Mouse (Mus musculus): ENCODE measurements around the gene Mblac1. TPM values are rescaled to one million over a fixed set of nuclear protein-coding genes. Genes with fewer than 3 reads are reported as not detected.

The Mblac1 gene
- polyA plus RNA-seq (2015; fragmentation: Nextera tagmentation; extraction: Ambion mirVana) = 11.7 and 12.8 TPM in 2 replicates

DNA sequence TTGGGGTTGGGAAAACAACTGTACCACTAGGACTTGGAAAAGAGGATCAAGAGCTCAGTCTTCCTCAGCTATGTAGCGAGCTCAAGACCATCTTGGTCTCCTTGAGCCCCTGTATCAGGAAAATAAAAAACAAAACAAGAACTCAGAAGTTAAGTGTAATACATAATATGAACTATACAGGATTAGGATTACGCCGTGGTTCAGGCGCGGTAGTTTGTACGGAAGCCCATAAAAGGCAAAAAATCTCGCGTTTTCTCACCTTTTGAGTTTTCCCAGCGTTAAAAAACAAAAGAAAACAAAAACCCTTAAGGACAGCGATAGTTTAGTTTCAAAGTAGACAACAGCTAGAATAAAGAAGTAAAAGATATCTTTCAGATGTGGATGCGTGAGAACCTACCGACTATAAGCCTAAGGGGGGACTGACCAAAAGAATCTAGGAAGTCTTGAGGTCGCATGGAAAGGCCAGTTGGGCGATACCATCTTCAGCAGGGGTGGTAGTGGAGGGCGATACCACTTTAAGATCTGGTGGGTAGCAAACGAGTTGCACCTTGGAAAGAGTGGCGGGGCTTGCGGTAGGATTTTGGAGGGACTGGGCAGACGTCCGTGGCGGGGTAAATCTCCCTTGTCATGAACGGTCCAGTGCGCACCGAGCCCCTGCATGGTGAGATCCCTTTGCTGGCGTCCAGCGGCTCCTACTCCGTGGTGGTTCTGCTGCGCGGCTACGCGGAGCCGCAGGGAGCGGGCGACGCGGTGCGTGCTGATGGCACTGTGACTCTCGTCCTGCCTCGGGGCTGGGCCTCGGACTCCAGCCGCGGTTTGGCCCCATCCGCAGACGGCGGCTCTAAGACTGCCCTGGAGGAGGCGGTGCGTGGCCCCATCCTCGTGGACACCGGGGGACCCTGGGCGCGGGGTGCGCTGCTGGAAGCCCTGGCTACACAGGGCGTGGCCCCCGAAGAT lies at the start of gene Mblac1:
Mblac1 (plus strand) TSS at position 544 of the 957 bp plus-strand sequence.

DNA sequence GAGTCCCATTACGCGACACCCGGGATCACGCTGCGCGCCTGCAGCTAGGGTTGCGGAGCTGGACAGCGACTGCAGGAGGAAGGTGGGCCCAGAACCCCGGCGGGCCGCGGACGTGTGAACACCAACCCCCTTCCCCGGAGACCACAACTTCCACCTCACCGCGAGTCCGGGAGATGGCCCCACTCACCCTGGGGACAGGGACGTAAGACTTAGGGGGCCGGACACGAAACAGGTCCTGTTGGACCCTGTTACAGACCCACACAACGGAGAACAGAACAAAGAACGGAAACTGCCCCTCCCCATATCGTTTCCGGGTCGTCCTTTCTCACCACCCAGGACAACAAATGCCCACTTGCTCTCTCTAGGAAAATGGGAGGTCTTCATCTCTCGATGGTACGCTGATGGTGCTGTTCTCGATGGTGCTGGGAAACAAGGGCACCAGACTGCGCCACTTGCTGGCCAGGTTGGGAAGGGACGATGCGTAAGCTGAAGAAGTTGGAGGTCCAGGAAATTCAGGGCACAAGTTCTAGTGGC lies 38.6 kb upstream of the Mblac1 start, which contains the start of gene Zfp113:
Zfp113 (minus strand) TSS at position 302 of the 534 bp plus-strand sequence.

DNA sequence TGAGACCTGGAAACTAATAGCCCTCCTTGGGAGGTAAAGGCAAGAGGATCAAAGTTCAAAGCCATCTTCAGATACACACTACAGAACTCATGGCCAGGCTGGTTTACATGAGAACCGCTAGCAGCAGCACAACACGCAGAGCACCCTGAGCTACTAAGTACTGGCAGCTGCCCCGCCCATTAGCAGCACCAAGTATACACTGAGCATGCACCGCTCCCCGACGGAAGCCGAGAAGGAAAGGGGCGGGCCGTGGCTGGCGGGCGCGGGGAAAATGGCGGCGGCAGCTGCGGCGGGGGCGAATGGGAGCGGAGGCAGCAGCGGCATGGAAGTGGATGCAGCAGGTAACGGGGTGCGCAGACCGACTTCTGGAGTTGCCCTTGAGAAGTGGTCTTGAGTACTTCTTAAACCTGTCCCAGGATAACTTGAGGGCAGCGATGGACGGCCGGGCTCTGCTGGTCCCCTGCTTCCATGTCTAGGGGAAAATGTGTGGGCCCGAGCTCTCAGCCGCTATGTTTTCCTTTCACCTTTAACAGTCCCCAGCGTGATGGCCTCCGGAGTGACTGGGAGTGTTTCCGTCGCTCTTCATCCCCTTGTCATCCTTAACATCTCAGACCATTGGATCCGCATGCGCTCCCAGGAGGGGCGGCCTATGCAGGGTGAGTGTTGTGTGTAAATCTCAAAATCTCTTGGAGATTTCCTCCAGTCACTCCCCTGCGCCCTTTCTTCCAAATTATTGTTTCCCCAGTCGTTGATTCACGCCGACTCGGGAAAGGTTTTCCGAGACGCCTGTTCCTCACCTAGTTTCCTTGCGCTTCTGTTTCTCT lies 33.1 kb upstream of the Mblac1 start, which contains the start of gene Cops6:
Cops6 (plus strand) TSS at position 230 of the 824 bp plus-strand sequence.

DNA sequence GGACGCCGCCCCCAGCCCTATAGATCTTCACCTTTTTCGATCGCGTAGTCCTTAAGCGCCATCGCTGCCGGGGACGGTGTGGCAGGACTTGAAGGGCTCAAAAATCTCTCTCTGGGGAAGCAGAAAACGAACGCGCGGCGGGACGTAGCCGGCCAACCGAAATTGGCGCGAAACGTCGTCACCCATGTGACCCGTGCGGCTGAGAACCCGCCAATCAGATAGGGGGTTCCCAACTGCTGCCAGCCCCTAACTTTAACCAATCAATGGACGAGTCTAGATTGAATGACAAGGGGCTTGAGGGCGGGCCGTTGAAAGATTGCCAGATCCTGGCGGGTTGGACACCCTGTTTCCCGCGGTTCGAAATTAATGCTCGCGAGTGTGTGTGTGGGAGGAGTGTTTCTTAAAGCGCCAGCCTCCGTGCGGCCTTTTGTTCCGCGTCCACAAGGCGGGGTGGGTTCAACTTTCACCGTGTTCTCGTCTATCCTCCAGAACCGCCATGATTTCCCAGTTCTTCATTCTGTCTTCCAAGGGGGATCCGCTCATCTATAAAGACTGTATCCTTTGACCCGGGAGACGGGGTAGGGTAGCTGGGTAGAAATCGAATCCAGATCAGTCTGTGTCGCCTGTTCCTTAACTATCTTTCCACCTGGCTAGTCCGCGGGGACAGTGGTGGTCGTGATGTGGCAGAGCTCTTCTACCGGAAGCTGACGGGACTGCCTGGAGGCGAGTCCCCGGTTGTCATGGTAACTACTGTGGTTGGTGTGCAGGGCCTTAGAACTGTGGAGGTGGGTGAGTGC lies 22.2 kb upstream of the Mblac1 start, which contains the start of the genes Ap4m1 and Mcm7:
Ap4m1 (plus strand) TSS at position 308 of the 797 bp plus-strand sequence.
Mcm7 (minus strand) TSS at position 728 of the 797 bp plus-strand sequence.

DNA sequence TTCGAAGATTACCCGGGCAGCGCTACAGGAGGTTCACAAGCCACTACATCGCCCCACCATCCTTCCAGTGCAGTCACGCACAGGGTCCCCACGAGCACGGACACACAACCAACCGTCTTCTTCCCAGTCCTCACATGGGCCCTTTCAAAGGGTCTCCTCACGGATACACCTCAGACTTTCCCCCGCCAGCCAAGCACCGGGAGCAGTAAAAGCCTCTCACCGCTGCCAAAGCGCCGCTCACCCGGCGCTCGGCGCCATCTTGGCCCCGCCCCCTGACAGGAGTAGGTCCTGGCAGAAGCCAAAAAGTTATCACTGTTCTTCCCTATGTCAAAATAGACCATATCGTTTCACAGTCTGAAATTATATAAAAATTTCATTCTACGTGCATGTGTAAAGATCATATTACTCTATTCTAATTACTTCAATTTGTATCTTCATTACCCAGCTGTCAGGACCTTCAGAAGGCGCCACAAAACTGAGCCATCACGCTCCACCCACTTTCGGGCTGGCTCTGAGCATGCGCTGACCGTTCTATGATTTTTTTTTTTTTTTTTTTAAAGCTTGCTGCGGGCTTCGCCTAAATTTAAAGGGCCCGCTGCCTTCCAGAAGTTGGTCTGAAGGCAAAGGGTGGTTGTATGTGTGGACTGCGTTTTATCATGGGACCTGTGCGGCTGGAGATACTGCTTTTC lies 7.0 kb upstream of the Mblac1 start, which contains the start of the genes Taf6 and Cnpy4:
Taf6 (minus strand) TSS at position 502 of the 689 bp plus-strand sequence.
Cnpy4 (plus strand) TSS at position 536 of the 689 bp plus-strand sequence.

DNA sequence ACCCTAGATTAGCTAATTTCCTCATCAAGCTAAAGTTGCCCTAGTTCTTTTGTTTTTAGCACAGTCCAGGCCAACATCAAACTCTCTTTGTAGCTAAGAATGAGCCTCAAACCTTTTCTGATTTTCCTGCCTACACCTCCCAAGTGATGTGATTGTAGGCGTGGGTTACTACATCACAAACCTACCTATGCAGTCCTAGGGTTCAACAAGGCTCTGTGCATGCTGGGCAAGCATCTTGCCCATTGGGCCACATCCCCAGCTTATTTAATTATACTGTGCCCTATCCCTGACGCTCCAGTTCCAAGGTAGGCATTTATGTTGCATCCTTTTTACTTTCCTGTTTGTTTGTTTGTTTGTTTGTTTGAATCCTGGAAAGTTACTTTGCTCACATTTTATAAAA lies 31.6 kb downstream of the Mblac1 start, which contains the start of gene Nxpe5:
Nxpe5 (plus strand) TSS at position 199 of the 400 bp plus-strand sequence.

MicroRNA genes within 50 kb of the gene (microRNA counts, 519-probe panel; counts per million panel counts)
- microRNA mmu-miR-106b = 4,872 counts per million, percentile 57 among the panel's probes with 10 or more counts
- 5,470 counts per million, percentile 69 among the panel's probes with 10 or more counts for microRNA mmu-miR-25
- microRNA mmu-miR-93 = 4,842 counts per million, percentile 56 among the panel's probes with 10 or more counts

Small RNA genes within 50 kb of the gene (microRNA-seq; reads per million reads assigned to microRNA genes)
- gene Mir106b = 2,896 reads per million, percentile 87 among the genes with 10 or more reads in this experiment
- 229 reads per million, percentile 55 among the genes with 10 or more reads in this experiment for gene Mir25
- 2,715 reads per million, percentile 86 among the genes with 10 or more reads in this experiment for gene Mir93

Other genes starting within 250 kb of the Mblac1 start
- gene Gjc3, start 231.2 kb upstream of the Mblac1 start, polyA plus RNA-seq (2015; fragmentation: Nextera tagmentation; extraction: Ambion mirVana) = 8.3 and 8.5 TPM in 2 replicates
- gene Azgp1, start 212.8 kb upstream of the Mblac1 start, polyA plus RNA-seq (2015; fragmentation: Nextera tagmentation; extraction: Ambion mirVana) = not detected in 2 replicates
- gene Smok3a, start 173.1 kb upstream of the Mblac1 start, polyA plus RNA-seq (2015; fragmentation: Nextera tagmentation; extraction: Ambion mirVana) = not detected in 2 replicates
- 0.06 TPM in 1 of 2 replicates, not detected in the other for gene Smok3b, start 172.9 kb upstream of the Mblac1 start, polyA plus RNA-seq (2015; fragmentation: Nextera tagmentation; extraction: Ambion mirVana)
- not detected in 2 replicates for gene Smok3c, start 141.1 kb upstream of the Mblac1 start, polyA plus RNA-seq (2015; fragmentation: Nextera tagmentation; extraction: Ambion mirVana)
- gene Zkscan1, start 109.2 kb upstream of the Mblac1 start, polyA plus RNA-seq (2015; fragmentation: Nextera tagmentation; extraction: Ambion mirVana) = 11.5 and 12.2 TPM in 2 replicates
- 44.6 and 50.0 TPM in 2 replicates for gene Zscan21, start 77.4 kb upstream of the Mblac1 start, polyA plus RNA-seq (2015; fragmentation: Nextera tagmentation; extraction: Ambion mirVana)
- gene Zfp113, start 38.6 kb upstream of the Mblac1 start, polyA plus RNA-seq (2015; fragmentation: Nextera tagmentation; extraction: Ambion mirVana) = 13.4 and 14.7 TPM in 2 replicates
- 286 and 325 TPM in 2 replicates for gene Cops6, start 33.2 kb upstream of the Mblac1 start, polyA plus RNA-seq (2015; fragmentation: Nextera tagmentation; extraction: Ambion mirVana)
- 13.9 and 15.4 TPM in 2 replicates for gene Ap4m1, start 22.3 kb upstream of the Mblac1 start, polyA plus RNA-seq (2015; fragmentation: Nextera tagmentation; extraction: Ambion mirVana)
- gene Mcm7, start 21.9 kb upstream of the Mblac1 start, polyA plus RNA-seq (2015; fragmentation: Nextera tagmentation; extraction: Ambion mirVana) = 31.9 and 36.3 TPM in 2 replicates
- gene Taf6, start 6.9 kb upstream of the Mblac1 start, polyA plus RNA-seq (2015; fragmentation: Nextera tagmentation; extraction: Ambion mirVana) = 37.5 and 48.1 TPM in 2 replicates
- 20.7 and 23.5 TPM in 2 replicates for gene Cnpy4, start 6.8 kb upstream of the Mblac1 start, polyA plus RNA-seq (2015; fragmentation: Nextera tagmentation; extraction: Ambion mirVana)
- not detected in 2 replicates for gene Nxpe5, start 31.6 kb downstream of the Mblac1 start, polyA plus RNA-seq (2015; fragmentation: Nextera tagmentation; extraction: Ambion mirVana)
- 130 and 140 TPM in 2 replicates for gene Lamtor4, start 61.2 kb downstream of the Mblac1 start, polyA plus RNA-seq (2015; fragmentation: Nextera tagmentation; extraction: Ambion mirVana)
- gene BC037034, start 69.7 kb downstream of the Mblac1 start, polyA plus RNA-seq (2015; fragmentation: Nextera tagmentation; extraction: Ambion mirVana) = 22.4 and 23.7 TPM in 2 replicates
- 3.7 and 4.4 TPM in 2 replicates for gene Gal3st4, start 78.5 kb downstream of the Mblac1 start, polyA plus RNA-seq (2015; fragmentation: Nextera tagmentation; extraction: Ambion mirVana)
- gene Gm43720, start 85.6 kb downstream of the Mblac1 start, polyA plus RNA-seq (2015; fragmentation: Nextera tagmentation; extraction: Ambion mirVana) = 0.05 and 0.21 TPM in 2 replicates
- 20.1 and 24.6 TPM in 2 replicates for gene Gpc2, start 85.7 kb downstream of the Mblac1 start, polyA plus RNA-seq (2015; fragmentation: Nextera tagmentation; extraction: Ambion mirVana)
- gene Stag3, start 85.9 kb downstream of the Mblac1 start, polyA plus RNA-seq (2015; fragmentation: Nextera tagmentation; extraction: Ambion mirVana) = 8.2 and 13.0 TPM in 2 replicates
- not detected in 2 replicates for gene Pvrig, start 147.6 kb downstream of the Mblac1 start, polyA plus RNA-seq (2015; fragmentation: Nextera tagmentation; extraction: Ambion mirVana)
- 38.8 and 42.6 TPM in 2 replicates for gene Zfp157, start 247.2 kb downstream of the Mblac1 start, polyA plus RNA-seq (2015; fragmentation: Nextera tagmentation; extraction: Ambion mirVana)

Data from neural tube, postnatal 0 days (tissue).